Mouse (Mus musculus) liver, postnatal 0 days (tissue): ENCODE data around the gene Golga7b.

Experiments used
- CTCF ChIP-seq: sonication (generic); IDR thresholded peaks from 2 replicates; pipeline ENCODE4 v1.5.1; 2016; ENCODE audit warnings: antibody characterized with exemption, low read depth
- EP300 ChIP-seq: IDR thresholded peaks from 2 replicates; pipeline ENCODE4 v1.6.1; 2016; ENCODE audit warnings: antibody characterized with exemption, low read depth, mild to moderate bottlenecking

- no peak for TF ChIP-seq CTCF
- TF ChIP-seq EP300: no peak
These were observed 748 bp upstream of the Golga7b start for GRCm38 (mm10) chr19:42246626-42247025.
